ENCODE assay signal across 23 mouse cellular contexts in the genomic region with DNA sequence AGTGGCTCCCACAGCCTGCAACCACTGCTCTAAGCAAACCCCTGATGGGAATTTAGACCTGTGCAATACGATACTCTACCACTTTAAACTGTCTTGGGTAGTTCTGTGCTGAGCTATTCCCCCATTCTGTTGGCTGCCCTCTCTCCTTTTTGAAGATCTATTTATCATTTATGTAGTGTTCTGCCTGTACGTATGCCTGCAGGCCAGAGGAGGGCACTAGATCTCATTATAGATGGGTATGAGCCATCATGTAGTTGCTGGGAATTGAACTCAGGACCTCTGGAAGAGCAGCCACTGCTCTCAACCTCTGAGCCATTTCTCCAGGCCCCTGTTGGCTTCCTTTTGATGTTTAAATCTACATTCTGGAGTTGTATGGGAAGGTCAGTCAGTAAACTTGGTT. TPM values are rescaled to one million over a fixed set of nuclear protein-coding genes. Genes with fewer than 3 reads are reported as not detected.
A peak's percentile ranks its signal among the peaks of the same experiment; 100 is the strongest.
DNase-seq lines count a peak whose midpoint lies in the region; ATAC-seq and TF ChIP-seq lines count a peak whose summit lies in the region.
"Had no signal": no experiment of that assay in that cellular context is flagged by ENCODE, and none has a peak within 500 bp of the region (broad histone marks: within the 10 kb centered on the region; RNA-seq: fewer than 3 reads in every experiment).

No protein-coding gene starts in this region.

- peak; percentile 25; the same call in 1 of the 2 replicates for TF ChIP-seq CTCF in kidney, postnatal 0 days (IDR thresholded peaks at IDR 0.05; ENCODE audit: low read depth)
- peak; percentile 27 for TF ChIP-seq CTCF in midbrain, postnatal 0 days (IDR thresholded peaks at IDR 0.05)

- no peaks in the 10 kb centered on the region for H3K36me3 ChIP-seq in kidney, postnatal 0 days (ENCODE audit: insufficient read depth, low read length)
- H3K36me3 ChIP-seq in midbrain, postnatal 0 days (ENCODE audit: insufficient read depth, low read length) = no peaks in the 10 kb centered on the region
- no peaks in the 10 kb centered on the region for H3K36me3 ChIP-seq in midbrain, embryonic 13.5 days
- H3K36me3 ChIP-seq: embryonic facial prominence, embryonic 12.5 days; heart, embryonic 15.5 days; hindbrain, embryonic 13.5 days had no signal

- 78% methylated on average over 2 of the region's 2 CpGs for WGBS in kidney, postnatal 0 days
- WGBS in midbrain, postnatal 0 days = 68% methylated on average over 2 of the region's 2 CpGs
- 68% methylated on average over 2 of the region's 2 CpGs for WGBS in midbrain, embryonic 13.5 days

- H3K9me3 ChIP-seq in kidney, postnatal 0 days (replicated peaks; ENCODE audit: low read length) = no peaks in the 10 kb centered on the region
- no peaks in the 10 kb centered on the region for H3K9me3 ChIP-seq in midbrain, postnatal 0 days (ENCODE audit: low read length)
- no peaks in the 10 kb centered on the region for H3K9me3 ChIP-seq in midbrain, embryonic 13.5 days
- H3K9me3 ChIP-seq: embryonic facial prominence, embryonic 12.5 days; forebrain, embryonic 13.5 days; heart, embryonic 15.5 days; hindbrain, embryonic 13.5 days had no signal

- no peak overlapping the region for H3K4me2 ChIP-seq in kidney, postnatal 0 days (ENCODE audit: low read length)
- no peak overlapping the region for H3K4me2 ChIP-seq in midbrain, postnatal 0 days (ENCODE audit: low read depth, low read length, poor library complexity, severe bottlenecking)
- H3K4me2 ChIP-seq in midbrain, embryonic 13.5 days (replicated peaks) = no peak overlapping the region
- H3K4me2 ChIP-seq: embryonic facial prominence, embryonic 12.5 days; forebrain, embryonic 13.5 days; heart, embryonic 11.5 days; heart, embryonic 15.5 days; hindbrain, embryonic 13.5 days had no signal

- no peak overlapping the region for H3K27ac ChIP-seq in kidney, postnatal 0 days
- H3K27ac ChIP-seq in midbrain, postnatal 0 days (ENCODE audit: low read depth, low read length) = no peak overlapping the region
- H3K27ac ChIP-seq in midbrain, embryonic 13.5 days = no peak overlapping the region
- H3K27ac ChIP-seq: embryonic facial prominence, embryonic 12.5 days; forebrain, embryonic 13.5 days; gastrocnemius, adult 2 months; heart, embryonic 15.5 days; hindbrain, embryonic 13.5 days; hindbrain, postnatal 0 days had no signal

- H3K27me3 ChIP-seq in kidney, postnatal 0 days (ENCODE audit: insufficient read depth, low read length) = no peaks in the 10 kb centered on the region
- no peaks in the 10 kb centered on the region for H3K27me3 ChIP-seq in midbrain, postnatal 0 days (ENCODE audit: insufficient read depth, low read length)
- no peaks in the 10 kb centered on the region for H3K27me3 ChIP-seq in midbrain, embryonic 13.5 days
- H3K27me3 ChIP-seq: embryonic facial prominence, embryonic 12.5 days; forebrain, embryonic 13.5 days; heart, embryonic 15.5 days; hindbrain, embryonic 13.5 days had no signal

- no peak overlapping the region for H3K4me3 ChIP-seq in kidney, postnatal 0 days (replicated peaks; ENCODE audit: low read depth, low read length)
- H3K4me3 ChIP-seq in midbrain, postnatal 0 days (ENCODE audit: low read depth, low read length) = no peak overlapping the region
- no peak overlapping the region for H3K4me3 ChIP-seq in midbrain, embryonic 13.5 days (replicated peaks)
- H3K4me3 ChIP-seq: embryonic facial prominence, embryonic 12.5 days; forebrain, embryonic 13.5 days; gastrocnemius, adult 2 months; heart, embryonic 15.5 days; hindbrain, embryonic 13.5 days had no signal

- DNase-seq in kidney, postnatal 0 days (ENCODE audit: low spot score) = no peak
- DNase-seq in kidney, adult 18-20 months = no peak
- no peak for DNase-seq in midbrain, postnatal 0 days (ENCODE audit: low spot score)
- no peak for DNase-seq in frontal cortex, postnatal 25 days (ENCODE audit: low spot score in 2 of 2)
- DNase-seq: adrenal gland, postnatal 10 days; cerebellum, adult 11-12 months; cerebellum, adult 9-10 months; cerebellum, postnatal 25 days; forebrain, postnatal 0 days; gastrocnemius, adult 2 months; gastrocnemius, postnatal 25 days; heart, adult 11 months; heart, postnatal 14 days had no signal

- no peak for ATAC-seq in kidney, postnatal 0 days (replicated peaks; ENCODE audit: low FRiP score, low read depth)
- ATAC-seq in midbrain, postnatal 0 days (ENCODE audit: low FRiP score) = no peak
- ATAC-seq in midbrain, embryonic 13.5 days = no peak
- 0 out of 2 replicates have a peak, but pooled peaks have one; percentile 36 for ATAC-seq in erythroid progenitor cell, adult 5-6 weeks (replicated peaks; ENCODE audit: low FRiP score, poor library complexity, severe bottlenecking)
- ATAC-seq: forebrain, embryonic 13.5 days; forebrain, postnatal 0 days; hindbrain, postnatal 0 days had no signal

- no peaks in the 10 kb centered on the region for H3K4me1 ChIP-seq in kidney, postnatal 0 days (replicated peaks; ENCODE audit: insufficient read depth, low read length)
- H3K4me1 ChIP-seq in midbrain, postnatal 0 days (ENCODE audit: insufficient read depth, low read length) = no peaks in the 10 kb centered on the region
- no peaks in the 10 kb centered on the region for H3K4me1 ChIP-seq in midbrain, embryonic 13.5 days (replicated peaks)
- H3K4me1 ChIP-seq: embryonic facial prominence, embryonic 12.5 days; heart, embryonic 15.5 days had no signal

- H3K9ac ChIP-seq in kidney, postnatal 0 days (ENCODE audit: low read depth, low read length) = no peak overlapping the region
- no peak overlapping the region for H3K9ac ChIP-seq in midbrain, postnatal 0 days (replicated peaks; ENCODE audit: low read length, poor library complexity, severe bottlenecking)
- no peak overlapping the region for H3K9ac ChIP-seq in midbrain, embryonic 13.5 days (replicated peaks)
- H3K9ac ChIP-seq: embryonic facial prominence, embryonic 12.5 days; forebrain, embryonic 13.5 days; forebrain, postnatal 0 days; heart, embryonic 15.5 days; hindbrain, embryonic 13.5 days had no signal

RNA-seq across cellular contexts. Expression of gene Rrm2, which starts 28.9 kb away (rescaled TPM):
- polyA plus RNA-seq in kidney, postnatal 0 days (2015; fragmentation: Nextera tagmentation; extraction: Ambion mirVana) = 101 and 136 TPM in 2 replicates
- 9.7 and 15.1 TPM in 2 replicates for total RNA-seq in midbrain, postnatal 0 days (2014; rRNA removed)
- 23.1 and 23.4 TPM in 2 replicates for polyA plus RNA-seq in midbrain, postnatal 0 days (2015; fragmentation: Nextera tagmentation; extraction: Ambion mirVana)
- 153 and 175 TPM in 2 replicates for polyA plus RNA-seq in midbrain, embryonic 13.5 days (2015; fragmentation: Nextera tagmentation; extraction: Ambion mirVana)
- total RNA-seq in erythroid progenitor cell, adult 5-6 weeks (2015; ENCODE audit: low replicate concordance) = 647 and 687 TPM in 2 replicates
- 662 and 846 TPM in 2 replicates for total RNA-seq in erythroid progenitor cell, adult 5-6 weeks (2017; ENCODE audit: low replicate concordance)

RNA-seq across cellular contexts. Expression of gene Cys1, which starts 55.3 kb away (rescaled TPM):
- 16.2 and 16.4 TPM in 2 replicates for polyA plus RNA-seq in kidney, postnatal 0 days (2015; fragmentation: Nextera tagmentation; extraction: Ambion mirVana)
- 3.7 and 4.8 TPM in 2 replicates for total RNA-seq in midbrain, postnatal 0 days (2014; rRNA removed)
- polyA plus RNA-seq in midbrain, postnatal 0 days (2015; fragmentation: Nextera tagmentation; extraction: Ambion mirVana) = 1.9 and 2.1 TPM in 2 replicates
- 0.90 and 1.0 TPM in 2 replicates for polyA plus RNA-seq in midbrain, embryonic 13.5 days (2015; fragmentation: Nextera tagmentation; extraction: Ambion mirVana)
- total RNA-seq in erythroid progenitor cell, adult 5-6 weeks (2015; ENCODE audit: low replicate concordance) = not detected in 2 replicates
- 0.39 TPM in 1 of 2 replicates, not detected in the other for total RNA-seq in erythroid progenitor cell, adult 5-6 weeks (2017; ENCODE audit: low replicate concordance)
- total RNA-seq: ES-E14; hematopoietic stem cell, adult 5-6 weeks had no signal
